Mouse (Mus musculus): Measurements from ENCODE around the gene Sik2. TPM values are rescaled to one million over a fixed set of nuclear protein-coding genes. Genes with fewer than 3 reads are reported as not detected.

Gene Sik2
- total and polyA plus RNA-seq, 3 experiments = 7.5 to 12.1 TPM; not detected in 1

DNA sequence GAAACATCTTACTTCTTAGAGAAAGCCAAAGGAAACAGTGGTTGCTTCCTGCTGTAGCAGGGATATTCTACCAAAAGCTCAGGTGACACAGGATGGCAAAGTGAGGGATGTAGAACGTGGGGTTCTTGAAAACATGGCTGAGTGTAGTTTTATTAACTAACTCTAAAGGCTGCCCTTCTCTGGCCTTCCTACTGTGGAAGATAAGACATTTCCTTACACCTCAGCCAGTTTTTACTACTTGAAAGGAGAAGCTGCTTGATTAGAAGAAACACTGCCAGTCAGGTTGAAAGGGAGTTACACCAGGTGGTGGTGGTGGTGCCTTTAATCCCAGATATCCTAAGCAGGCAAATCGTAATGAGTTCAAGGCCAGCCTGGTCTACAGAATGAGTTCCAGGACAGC is 44.0 kb downstream of the Sik2 start:
- peak overlapping the region; percentile 57 for H3K27ac ChIP-seq (ENCODE audit: control insufficient read depth, low read depth, low read length)

DNA sequence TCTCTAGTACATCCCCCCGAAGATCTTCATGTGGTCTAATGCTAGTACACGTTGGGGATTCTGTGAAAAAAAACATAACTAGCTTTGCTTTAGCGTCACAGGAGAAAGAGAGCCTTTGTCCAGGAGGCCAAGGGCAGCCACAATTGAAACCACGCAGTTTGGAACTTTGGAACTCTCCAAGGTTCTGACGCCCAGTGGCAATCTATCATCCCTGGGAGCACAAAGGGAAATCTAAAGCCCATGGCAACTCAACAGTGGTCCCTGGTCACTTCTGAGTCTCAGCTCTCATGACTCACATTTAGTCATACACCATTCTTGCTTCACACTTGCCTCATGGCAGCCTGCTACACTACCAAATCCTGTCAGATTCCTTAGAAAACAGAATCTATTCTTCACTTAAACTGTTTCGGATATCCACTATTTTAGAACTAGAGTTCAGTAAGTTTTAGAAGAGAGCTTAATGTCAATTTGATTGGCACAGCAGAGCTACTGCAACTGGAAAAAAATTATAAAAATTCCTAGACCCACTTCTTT is 50.9 kb downstream of the Sik2 start:
- Histone ChIP-seq H3K4me1 (ENCODE audit: control insufficient read depth in 1 of 2, insufficient read depth in 2 of 2, low read length in 2 of 2) (peaks cover 0 to 6% of the 10 kb centered on the region in 2 experiments; a peak in 2 of 4 replicates), H3K79me2 (ENCODE audit: control insufficient read depth, insufficient read depth, low read length, poor library complexity) (peaks cover 2% of the 10 kb centered on the region; the same call in 1 of the 2 replicates), H3K36me3 (ENCODE audit: control insufficient read depth in 1 of 2, insufficient read depth in 2 of 2, low read length in 2 of 2) (peaks cover 4 to 18% of the 10 kb centered on the region in 2 experiments; a peak in 2 of 4 replicates), H3K4me3 (ENCODE audit: control insufficient read depth in 1 of 2, insufficient read depth in 1 of 2, low read depth in 2 of 2, low read length in 2 of 2) (no peak overlapping the region), H3K9ac (ENCODE audit: control insufficient read depth, low read depth, low read length, poor library complexity, severe bottlenecking) (no peak overlapping the region), H3K27ac (ENCODE audit: control insufficient read depth, low read depth, low read length) (no peak overlapping the region), H3K9me3 (replicated peaks; ENCODE audit: insufficient read depth, low read length) (no peaks in the 10 kb centered on the region), H3K27me3 (ENCODE audit: control insufficient read depth in 1 of 2, insufficient read depth in 2 of 2, low read length in 2 of 2) (no peaks in the 10 kb centered on the region)
- DNase-seq (ENCODE audit: low read depth, low spot score) = peak; percentile 32
- TF ChIP-seq TAL1 (IDR thresholded peaks at IDR 0.05; ENCODE audit: low read length) = no peak
- no peak for TF ChIP-seq CHD2 (IDR thresholded peaks at IDR 0.05; ENCODE audit: low read length)
- TF ChIP-seq UBTF (IDR thresholded peaks at IDR 0.05; ENCODE audit: borderline replicate concordance, insufficient read depth, low read depth, low read length) = no peak
- TF ChIP-seq SMC3 (IDR thresholded peaks at IDR 0.05; ENCODE audit: low read depth, low read length) = no peak
- no peak for TF ChIP-seq RAD21 (IDR thresholded peaks at IDR 0.05; ENCODE audit: low read depth, low read length)
- TF ChIP-seq CHD1 (IDR thresholded peaks at IDR 0.05; ENCODE audit: low read depth, low read length) = no peak
- no peak for TF ChIP-seq GABPA (IDR thresholded peaks at IDR 0.05; ENCODE audit: low read depth, low read length)
- no peak for TF ChIP-seq USF2 (IDR thresholded peaks at IDR 0.05; ENCODE audit: borderline replicate concordance in 1 of 2, insufficient read depth in 1 of 2, low read depth in 1 of 2, low read length in 2 of 2)
- TF ChIP-seq CTCF (IDR thresholded peaks at IDR 0.05 in 2 of 3, conservative IDR thresholded peaks at IDR 0.05 in 1 of 3; ENCODE audit: control insufficient read depth in 1 of 3, insufficient read depth in 1 of 3, low read depth in 2 of 3, low read length in 3 of 3, poor library complexity in 1 of 3, severe bottlenecking in 1 of 3) = no peak
- TF ChIP-seq MYB (IDR thresholded peaks at IDR 0.05; ENCODE audit: low read depth, low read length) = no peak
- TF ChIP-seq NELFE (IDR thresholded peaks at IDR 0.05; ENCODE audit: low read depth, low read length) = no peak
- TF ChIP-seq ZKSCAN1 (IDR thresholded peaks at IDR 0.05; ENCODE audit: low read depth, low read length) = no peak
- TF ChIP-seq ZNF384 (IDR thresholded peaks at IDR 0.05; ENCODE audit: low read depth, low read length) = no peak

More for the DNA sequence above, 44.0 kb downstream of the Sik2 start:
- Histone ChIP-seq H3K9me3 (replicated peaks; ENCODE audit: insufficient read depth, low read length) (no peaks in the 10 kb centered on the region), H3K4me3 (ENCODE audit: control insufficient read depth in 1 of 2, insufficient read depth in 1 of 2, low read depth in 2 of 2, low read length in 2 of 2) (no peak overlapping the region), H3K36me3 (ENCODE audit: control insufficient read depth in 1 of 2, insufficient read depth in 2 of 2, low read length in 2 of 2) (peaks cover 0 to 31% of the 10 kb centered on the region in 2 experiments; a peak in 2 of 4 replicates), H3K79me2 (ENCODE audit: control insufficient read depth, insufficient read depth, low read length, poor library complexity) (peaks cover 6% of the 10 kb centered on the region), H3K4me1 (ENCODE audit: control insufficient read depth in 1 of 2, insufficient read depth in 2 of 2, low read length in 2 of 2) (peaks cover 17 to 21% of the 10 kb centered on the region in 2 experiments), H3K9ac (ENCODE audit: control insufficient read depth, low read depth, low read length, poor library complexity, severe bottlenecking) (peak overlapping the region; percentile 21; the same call in 1 of the 2 replicates), H3K27me3 (ENCODE audit: control insufficient read depth in 1 of 2, insufficient read depth in 2 of 2, low read length in 2 of 2) (no peaks in the 10 kb centered on the region)
- TF ChIP-seq MXI1 (IDR thresholded peaks at IDR 0.05; ENCODE audit: low read depth, low read length) (0 out of 2 replicates have a peak, but pooled peaks have one; percentile 20), MAFK (IDR thresholded peaks at IDR 0.05; ENCODE audit: borderline replicate concordance, low read depth, low read length) (no peak), MYC (IDR thresholded peaks at IDR 0.05; ENCODE audit: low read depth, low read length) (no peak), MAZ (IDR thresholded peaks at IDR 0.05; ENCODE audit: low read depth, low read length) (no peak), GATA1 (IDR thresholded peaks at IDR 0.05; ENCODE audit: low read depth, low read length) (peak; percentile 50), ETS1 (IDR thresholded peaks at IDR 0.05; ENCODE audit: low read depth, low read length) (0 out of 2 replicates have a peak, but pooled peaks have one; percentile 11), MAX (IDR thresholded peaks at IDR 0.05; ENCODE audit: low read length) (no peak), SIN3A (IDR thresholded peaks at IDR 0.05; ENCODE audit: low read length) (peak; percentile 63), UBTF (IDR thresholded peaks at IDR 0.05; ENCODE audit: borderline replicate concordance, insufficient read depth, low read depth, low read length) (no peak), JUND (IDR thresholded peaks at IDR 0.05; ENCODE audit: low read depth, low read length) (no peak), CHD1 (IDR thresholded peaks at IDR 0.05; ENCODE audit: low read depth, low read length) (0 out of 2 replicates have a peak, but pooled peaks have one; percentile 79), TAL1 (IDR thresholded peaks at IDR 0.05; ENCODE audit: low read length) (no peak), SMC3 (IDR thresholded peaks at IDR 0.05; ENCODE audit: low read depth, low read length) (0 out of 2 replicates have a peak, but pooled peaks have one; percentile 1), CTCF (IDR thresholded peaks at IDR 0.05 in 2 of 3, conservative IDR thresholded peaks at IDR 0.05 in 1 of 3; ENCODE audit: control insufficient read depth in 1 of 3, insufficient read depth in 1 of 3, low read depth in 2 of 3, low read length in 3 of 3, poor library complexity in 1 of 3, severe bottlenecking in 1 of 3) (no peak), EP300 (IDR thresholded peaks at IDR 0.05; ENCODE audit: low read depth in 1 of 2, low read length in 2 of 2) (peak in 1 of 2 experiments; percentile 57; a peak in 1 of 4 replicates)
- peak; percentile 57 for DNase-seq (ENCODE audit: low read depth, low spot score)

Measured in MEL (cell line).